23 mouse cellular contexts compared by ENCODE assay signal in the genomic region with DNA sequence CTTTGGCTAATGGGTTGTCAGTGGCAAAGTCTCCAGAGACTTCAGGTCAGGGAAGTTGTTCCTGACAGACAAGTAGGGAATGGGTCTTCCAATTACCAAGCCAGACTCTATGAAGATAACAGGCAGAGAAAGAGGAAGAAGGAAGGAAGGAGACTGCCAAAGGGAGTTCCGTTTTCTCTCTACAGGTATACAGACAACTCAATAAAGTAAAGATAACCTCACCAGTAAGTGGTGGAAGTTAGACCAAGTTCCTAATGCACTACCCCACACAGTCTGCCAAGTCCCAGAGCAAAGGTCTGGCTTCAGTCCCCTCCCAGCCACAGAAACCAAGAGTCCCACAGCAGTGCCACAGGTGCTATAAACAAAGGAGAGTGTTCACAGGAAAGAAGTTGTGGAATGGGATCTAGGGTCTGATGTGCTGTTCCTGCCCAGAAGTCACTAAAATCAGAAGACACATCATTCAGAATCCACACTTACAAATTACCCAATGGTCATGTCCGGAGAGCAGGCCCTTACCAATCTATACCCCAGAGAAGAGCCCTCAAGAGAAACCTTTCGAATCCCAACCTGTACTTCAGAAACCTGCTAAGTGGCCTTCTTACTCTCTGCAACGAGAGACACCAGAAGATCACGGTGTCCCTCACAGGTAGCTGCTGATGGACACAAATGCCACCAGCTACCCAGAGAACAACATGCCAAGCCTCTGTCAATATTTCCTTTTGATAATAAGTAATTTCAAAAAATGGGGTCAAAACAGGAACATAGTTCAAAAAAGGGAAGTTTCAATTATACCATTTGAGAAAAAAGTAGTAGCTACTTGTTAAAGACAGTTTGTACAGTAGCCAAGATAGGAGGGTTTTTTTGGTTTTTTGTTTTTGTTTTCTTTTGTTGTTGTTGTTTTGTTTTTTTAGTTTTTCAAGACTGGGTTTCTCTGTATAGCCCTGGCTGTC.
DNase-seq lines count a peak whose midpoint lies in the region; ATAC-seq and TF ChIP-seq lines count a peak whose summit lies in the region.
"Had no signal": no experiment of that assay in that cellular context is flagged by ENCODE, and none has a peak within 500 bp of the region (broad histone marks: within the 10 kb centered on the region; RNA-seq: fewer than 3 reads in every experiment).

No protein-coding gene starts in this region.

- H3K4me1 ChIP-seq in liver, postnatal 0 days (ENCODE audit: insufficient read depth), result peaks cover 36% of the 10 kb centered on the region
- peaks cover 47% of the 10 kb centered on the region for H3K4me1 ChIP-seq in liver, embryonic 12.5 days
- peaks cover 7% of the 10 kb centered on the region; the same call in 1 of the 2 replicates for H3K4me1 ChIP-seq in bone marrow, adult 2 months (ENCODE audit: control insufficient read depth, insufficient read depth, low read length)
- no peaks in the 10 kb centered on the region; the same call in 1 of the 2 replicates for H3K4me1 ChIP-seq in limb, embryonic 10.5 days
- H3K4me1 ChIP-seq: midbrain, embryonic 12.5 days had no signal

- DNase-seq in liver, postnatal 0 days, result no peak
- peak; percentile 38 for DNase-seq in large intestine, adult 2 months (ENCODE audit: low read depth, low spot score)
- DNase-seq in splenic B cell, adult 2 months (ENCODE audit: low read depth, low spot score), result peak; percentile 56
- DNase-seq in heart, postnatal 25 days (ENCODE audit: low spot score), result no peak
- no peak for DNase-seq in limb, embryonic 10.5 days (ENCODE audit: low spot score)
- DNase-seq: adrenal gland, postnatal 25 days; cerebellum, adult 11 months; cerebellum, postnatal 10 days; gastrocnemius, postnatal 10 days; heart, adult 11 months; heart, postnatal 36 days; kidney, postnatal 25 days; right cerebral cortex, postnatal 14 days had no signal

- H3K4me3 ChIP-seq in liver, postnatal 0 days (ENCODE audit: low read depth, low read length), result no peak overlapping the region
- H3K4me3 ChIP-seq in liver, embryonic 12.5 days, result no peak overlapping the region
- no peak overlapping the region for H3K4me3 ChIP-seq in bone marrow, adult 2 months (replicated peaks; ENCODE audit: control insufficient read depth, low read depth, low read length)
- H3K4me3 ChIP-seq in limb, embryonic 10.5 days, result no peak overlapping the region
- H3K4me3 ChIP-seq: forebrain, embryonic 10.5 days; heart, embryonic 12.5 days; left cerebral cortex, adult 2 months; midbrain, embryonic 12.5 days had no signal

- H3K27me3 ChIP-seq in liver, postnatal 0 days (ENCODE audit: insufficient read depth, low read length), result no peaks in the 10 kb centered on the region
- H3K27me3 ChIP-seq in liver, embryonic 12.5 days (replicated peaks), result no peaks in the 10 kb centered on the region
- no peaks in the 10 kb centered on the region for H3K27me3 ChIP-seq in splenic B cell, adult 2 months (ENCODE audit: control insufficient read depth, insufficient read depth, low read length, poor library complexity, severe bottlenecking)
- H3K27me3 ChIP-seq in limb, embryonic 10.5 days (ENCODE audit: low read depth, poor library complexity, severe bottlenecking), result no peaks in the 10 kb centered on the region
- H3K27me3 ChIP-seq: heart, embryonic 12.5 days; midbrain, embryonic 12.5 days had no signal

- ATAC-seq in liver, postnatal 0 days, result peak; percentile 31; the same call in 1 of the 2 replicates
- ATAC-seq in liver, embryonic 12.5 days, result no peak
- ATAC-seq: forebrain, embryonic 16.5 days; inflammation-experienced regulatory T-cells, adult 6 months had no signal

- no peak for TF ChIP-seq POLR2A in bone marrow, adult 2 months (IDR thresholded peaks at IDR 0.05; ENCODE audit: borderline replicate concordance, control insufficient read depth, low read depth, low read length)

- 56% methylated on average over 5 of the region's 5 CpGs for WGBS in liver, postnatal 0 days (ENCODE audit: insufficient replicate concordance)
- WGBS in liver, embryonic 12.5 days (ENCODE audit: insufficient replicate concordance), result 59% methylated on average over 5 of the region's 5 CpGs
- WGBS in bone marrow, adult 2 months, result 27% methylated on average over 5 of the region's 5 CpGs
- 60% methylated on average over 5 of the region's 5 CpGs for WGBS in large intestine, adult 2 months
- WGBS in limb, embryonic 10.5 days, result 92% methylated on average over 5 of the region's 5 CpGs

- H3K27ac ChIP-seq in liver, postnatal 0 days (ENCODE audit: low read depth), result peak overlapping the region; percentile 46
- H3K27ac ChIP-seq in liver, embryonic 12.5 days, result no peak overlapping the region
- peak overlapping the region; percentile 57 for H3K27ac ChIP-seq in bone marrow, adult 2 months (ENCODE audit: control insufficient read depth, insufficient read depth, low read depth, low read length, poor library complexity)
- no peak overlapping the region for H3K27ac ChIP-seq in limb, embryonic 10.5 days
- H3K27ac ChIP-seq: forebrain, embryonic 10.5 days; hindbrain, embryonic 14.5 days; left cerebral cortex, adult 2 months; liver, embryonic 14.5 days; midbrain, embryonic 12.5 days had no signal

- H3K9ac ChIP-seq in liver, postnatal 0 days (replicated peaks), result no peak overlapping the region
- no peak overlapping the region for H3K9ac ChIP-seq in liver, embryonic 12.5 days
- H3K9ac ChIP-seq: heart, embryonic 12.5 days; hindbrain, embryonic 14.5 days; liver, embryonic 14.5 days; midbrain, embryonic 12.5 days had no signal

- intact Hi-C loops in heart, postnatal 25 days (cut with DNase I), result loop anchor here (10.0 kb wide), 1 partner anchor 275 kb away; no protein-coding TSS in a partner anchor

- no peaks in the 10 kb centered on the region for H3K9me3 ChIP-seq in liver, postnatal 0 days (ENCODE audit: low read length)
- H3K9me3 ChIP-seq in liver, embryonic 12.5 days (replicated peaks), result no peaks in the 10 kb centered on the region
- no peaks in the 10 kb centered on the region for H3K9me3 ChIP-seq in limb, embryonic 10.5 days (replicated peaks)
- H3K9me3 ChIP-seq: forebrain, embryonic 10.5 days; heart, embryonic 12.5 days; midbrain, embryonic 12.5 days had no signal

- H3K4me2 ChIP-seq in liver, postnatal 0 days (ENCODE audit: low read depth, low read length), result 0 out of 2 replicates have a peak overlapping the region, but pooled peaks have one; percentile 0
- no peak overlapping the region for H3K4me2 ChIP-seq in liver, embryonic 12.5 days
- H3K4me2 ChIP-seq: heart, embryonic 12.5 days; hindbrain, embryonic 14.5 days; midbrain, embryonic 12.5 days had no signal

- no peak for TF ChIP-seq EP300 in liver, postnatal 0 days (IDR thresholded peaks at IDR 0.05; ENCODE audit: low read depth)

- H3K36me3 ChIP-seq in liver, postnatal 0 days (replicated peaks; ENCODE audit: insufficient read depth, low read length), result no peaks in the 10 kb centered on the region
- H3K36me3 ChIP-seq in liver, embryonic 12.5 days, result no peaks in the 10 kb centered on the region
- H3K36me3 ChIP-seq in splenic B cell, adult 2 months (ENCODE audit: control insufficient read depth, insufficient read depth, low read length, poor library complexity, severe bottlenecking), result no peaks in the 10 kb centered on the region
- no peaks in the 10 kb centered on the region for H3K36me3 ChIP-seq in limb, embryonic 10.5 days
- H3K36me3 ChIP-seq: forebrain, embryonic 10.5 days; heart, embryonic 12.5 days; midbrain, embryonic 12.5 days had no signal

- no peak for TF ChIP-seq CTCF in liver, postnatal 0 days (IDR thresholded peaks at IDR 0.05; ENCODE audit: low read depth)
- no peak for TF ChIP-seq CTCF in bone marrow, adult 2 months (IDR thresholded peaks at IDR 0.05; ENCODE audit: control insufficient read depth, insufficient read depth, low read length)

Comparison
In these comparisons a context has a peak if more than half of its experiments do, and no peak if none do; other contexts are left out.
1. H3K27ac ChIP-seq: peak in liver, postnatal 0 days (single experiment) and bone marrow, adult 2 months (single experiment); none in liver, embryonic 12.5 days (single experiment) and limb, embryonic 10.5 days (single experiment).
2. DNase-seq: peak in large intestine, adult 2 months (single experiment) and splenic B cell, adult 2 months (single experiment); none in liver, postnatal 0 days (single experiment), heart, postnatal 25 days (single experiment) and limb, embryonic 10.5 days (single experiment).